Mouse (Mus musculus) urinary bladder, postnatal 0 days (tissue): ENCODE results near the gene Gm39653. TPM values are rescaled to one million over a fixed set of nuclear protein-coding genes. Genes with fewer than 3 reads are reported as not detected.

ENCODE experiments used
- polyA plus RNA-seq: library from polyadenylated mRNA; unstranded; fragments of >200 nt; fragmentation: Nextera tagmentation; extraction: Ambion mirVana; gene quantifications from 2 replicates; pipeline ENCODE4 v1.2.1, GENCODE M21; 2015

The Gm39653 gene
- not detected in 2 replicates for polyA plus RNA-seq

DNA sequence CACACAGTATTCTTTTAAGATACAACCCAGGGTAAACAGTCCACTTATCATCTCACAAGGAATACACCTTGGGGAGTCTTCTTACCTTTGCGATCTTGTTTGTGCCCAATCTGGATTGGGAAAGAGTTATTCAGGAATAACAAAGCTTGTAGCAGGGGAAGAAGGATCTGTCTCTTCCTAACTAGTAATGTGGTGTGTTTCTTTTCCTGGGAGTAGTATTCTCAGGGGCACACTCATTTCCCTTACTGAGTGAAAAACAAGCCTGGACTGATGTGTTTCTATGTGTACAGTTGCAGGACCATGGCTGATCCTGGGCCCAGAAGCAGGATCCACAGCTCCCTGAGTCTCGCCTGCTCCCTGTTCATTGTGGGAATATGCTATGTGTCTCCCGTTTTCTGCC lies at the start of gene Gm39653:
TSS of gene Gm39653 (plus strand) at position 301 of the 400 bp plus-strand sequence.

Other genes starting within 250 kb of the Gm39653 start
- 8.0 and 10.0 TPM in 2 replicates for gene Adam23, start 170.1 kb upstream of the Gm39653 start, polyA plus RNA-seq
- gene Dytn, start 71.0 kb downstream of the Gm39653 start, polyA plus RNA-seq = not detected in 2 replicates
- not detected in 2 replicates for gene Mdh1b, start 114.3 kb downstream of the Gm39653 start, polyA plus RNA-seq
- 29.0 and 33.0 TPM in 2 replicates for gene Fastkd2, start 114.6 kb downstream of the Gm39653 start, polyA plus RNA-seq
- gene 4933402D24Rik, start 153.3 kb downstream of the Gm39653 start, polyA plus RNA-seq = 0.08 TPM in 1 of 2 replicates, not detected in the other